Mouse (Mus musculus) lung, postnatal 25 days (tissue): ENCODE measurements around the gene Hbs1l.

Experiments used
- DNase-seq: peaks from one replicate; pipeline ENCODE4 v3.0.0; 2022; ENCODE audit warnings: low spot score

Hbs1l gene

DNA sequence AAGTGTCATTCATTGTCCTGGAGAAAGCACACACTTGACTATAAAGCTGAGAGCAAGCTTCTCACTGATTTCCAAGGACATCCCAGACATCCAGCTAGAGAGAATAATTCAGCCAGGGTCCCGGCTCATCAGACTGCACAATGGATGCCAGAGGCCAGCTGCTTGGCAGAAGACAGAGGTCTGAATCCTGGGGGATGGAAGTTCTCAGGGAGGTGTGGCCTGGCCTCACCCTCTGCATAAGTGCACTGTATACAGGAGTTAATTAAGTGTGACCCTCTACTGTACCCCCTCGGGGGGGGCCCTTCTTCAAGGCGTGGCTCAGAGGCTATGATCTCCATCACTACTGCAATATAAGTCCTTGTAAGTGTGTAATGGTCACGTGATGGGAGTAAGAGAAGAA, 105.5 kb downstream of the Hbs1l start:
- no peak for DNase-seq

- no peak for DNase-seq
These were observed 109.0 kb downstream of the Hbs1l start for GRCm38 (mm10) chr10:21404822-21405221.

- no peak for DNase-seq
These were observed 110.1 kb downstream of the Hbs1l start for GRCm38 (mm10) chr10:21405707-21406534.

DNA sequence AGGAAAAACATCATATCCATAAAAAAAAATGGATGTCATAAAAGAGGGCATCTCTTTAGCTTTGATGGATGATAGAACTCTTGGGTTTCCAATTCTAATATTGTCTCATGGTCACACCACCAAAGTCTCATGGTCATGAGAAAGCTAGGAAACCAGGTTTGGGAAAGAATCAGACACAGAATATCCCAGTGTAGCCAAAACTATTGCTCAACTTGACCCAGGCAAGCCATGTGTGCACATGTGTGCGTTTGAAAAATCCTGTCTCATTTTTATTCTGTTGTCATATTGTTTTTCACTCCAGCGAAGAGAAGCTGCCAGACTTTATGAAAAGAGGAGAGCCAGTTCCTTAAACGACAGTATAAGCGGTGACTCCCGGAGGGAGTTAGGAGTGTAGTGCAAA, 114.9 kb downstream of the Hbs1l start:
- DNase-seq: no peak

GRCm38 (mm10) chr10:21411621-21412205, 115.9 kb downstream of the Hbs1l start:
- DNase-seq: no peak

GRCm38 (mm10) chr10:21415031-21415430, 119.3 kb downstream of the Hbs1l start:
- DNase-seq: no peak

DNA sequence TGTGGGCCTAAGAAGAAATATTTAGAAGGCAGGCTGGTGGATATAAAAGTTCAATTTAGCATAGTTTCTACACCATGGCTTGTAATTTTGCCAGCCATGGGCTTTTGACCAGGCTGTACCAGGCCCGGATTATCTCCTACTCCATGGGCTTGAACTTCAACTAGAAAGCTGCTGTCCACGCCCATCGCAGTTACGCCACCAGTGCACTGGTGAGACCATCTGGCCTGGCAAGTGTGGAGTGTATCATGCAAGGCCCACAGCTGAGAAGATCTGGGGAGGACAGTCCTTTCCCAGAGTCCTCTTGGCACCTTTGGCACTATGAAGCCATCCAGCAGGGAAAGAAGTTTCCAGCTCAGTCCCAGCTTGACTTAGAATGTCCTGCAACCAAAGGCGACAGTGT, 120.4 kb downstream of the Hbs1l start:
- no peak for DNase-seq
